Mouse (Mus musculus) thymus, adult 2 months (tissue): Measurements from ENCODE around the gene Olfr811.

Experiments
- CTCF ChIP-seq: fragments of 200-500 bp; IDR thresholded peaks from 2 replicates; pipeline ENCODE4 v1.5.1; 2012; ENCODE audit warnings: mild to moderate bottlenecking, control low read depth, low read length, moderate library complexity, borderline replicate concordance; ENCODE audit not compliant: control insufficient read depth, poor library complexity, insufficient read depth; ENCODE audit errors: extremely low read depth
- POLR2A ChIP-seq: fragments of 200-500 bp; IDR thresholded peaks from 2 replicates; pipeline ENCODE4 v1.6.1; 2012; ENCODE audit warnings: mild to moderate bottlenecking, low read length, control low read depth, moderate library complexity; ENCODE audit not compliant: control insufficient read depth, poor library complexity, insufficient read depth; ENCODE audit errors: extremely low read depth

DNA sequence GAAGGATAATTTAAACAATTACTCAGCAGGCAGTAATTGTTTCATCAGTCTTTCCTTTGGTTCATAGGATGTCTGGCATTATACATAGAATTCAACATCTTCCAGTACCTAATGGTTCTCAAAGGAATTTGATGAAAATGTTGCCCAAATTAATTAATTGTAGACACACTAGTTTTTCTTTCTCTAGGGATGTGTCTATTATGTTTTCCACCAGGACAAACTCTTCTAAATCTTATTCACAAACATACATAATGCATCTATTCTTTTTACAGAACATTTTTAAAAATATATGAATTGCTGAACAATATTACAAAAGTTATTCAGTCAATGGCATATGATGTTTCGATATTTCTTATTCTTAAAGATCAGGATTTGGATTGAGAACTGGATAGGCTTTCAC is 39.0 kb downstream of the Olfr811 start, which contains the start of gene Olfr808:
- TF ChIP-seq CTCF: no peak
- no peak for TF ChIP-seq POLR2A
